Mouse (Mus musculus): ENCODE measurements around the gene Ncoa3.

Gene Ncoa3

DNA sequence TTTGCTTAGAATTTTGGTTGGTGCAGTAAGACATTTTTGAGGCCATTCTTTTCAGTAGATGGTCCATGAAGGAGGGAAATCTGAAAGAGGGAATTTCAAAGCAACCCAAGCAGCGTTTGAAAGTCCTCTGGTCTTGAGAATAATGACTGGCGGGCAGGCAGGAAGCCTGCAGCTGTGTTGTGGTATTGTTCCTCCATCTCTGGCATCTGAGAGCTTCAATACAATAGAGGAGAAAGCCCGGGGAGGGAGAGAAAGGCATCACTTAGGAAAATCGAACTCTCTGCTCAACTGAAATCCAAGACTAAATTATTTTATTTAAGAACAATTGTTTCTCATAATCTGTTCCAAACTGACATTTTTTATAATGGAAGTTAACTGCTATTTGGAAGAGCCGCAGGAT lies 8.3 kb downstream of the Ncoa3 start:
- no peak for ATAC-seq (ENCODE audit: insufficient number of reproducible peaks, low FRiP score, low TSS enrichment)

GRCm38 (mm10) chr2:166001362-166001761 lies 8.9 kb downstream of the Ncoa3 start:
- ATAC-seq (ENCODE audit: insufficient number of reproducible peaks, low FRiP score, low TSS enrichment) = no peak

- ATAC-seq (ENCODE audit: insufficient number of reproducible peaks, low FRiP score, low TSS enrichment) = no peak
Observed at GRCm38 (mm10) chr2:166001768-166002167, 9.3 kb downstream of the Ncoa3 start.

GRCm38 (mm10) chr2:166002429-166002828 lies 10.0 kb downstream of the Ncoa3 start:
- no peak for ATAC-seq (ENCODE audit: insufficient number of reproducible peaks, low FRiP score, low TSS enrichment)

- no peak for ATAC-seq (ENCODE audit: insufficient number of reproducible peaks, low FRiP score, low TSS enrichment)
Observed at GRCm38 (mm10) chr2:166003004-166003403, 10.6 kb downstream of the Ncoa3 start.

DNA sequence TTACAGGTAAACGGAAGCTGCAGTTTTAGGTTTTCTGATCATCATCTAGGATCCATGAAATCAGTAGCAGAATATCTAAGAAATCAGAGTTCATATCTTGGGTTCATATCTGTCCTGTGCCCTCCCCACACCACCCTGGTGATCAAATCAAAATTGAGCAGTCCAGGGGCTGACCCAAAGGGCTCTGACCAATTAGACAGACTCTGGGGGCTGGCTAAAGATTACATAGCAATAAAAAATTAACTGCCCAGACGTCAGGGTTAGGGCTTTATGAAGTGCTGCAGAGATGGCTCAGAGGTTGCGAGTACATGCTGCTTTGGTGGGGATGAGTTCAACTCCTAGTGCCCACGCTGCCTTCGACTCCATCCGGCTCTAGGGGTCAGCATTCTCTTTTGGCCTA lies 14.6 kb downstream of the Ncoa3 start:
- ATAC-seq (ENCODE audit: insufficient number of reproducible peaks, low FRiP score, low TSS enrichment) = no peak

GRCm38 (mm10) chr2:166008558-166009392 lies 16.3 kb downstream of the Ncoa3 start:
- no peak for ATAC-seq (ENCODE audit: insufficient number of reproducible peaks, low FRiP score, low TSS enrichment)

GRCm38 (mm10) chr2:166009393-166009947 lies 17.0 kb downstream of the Ncoa3 start:
- no peak for ATAC-seq (ENCODE audit: insufficient number of reproducible peaks, low FRiP score, low TSS enrichment)

- ATAC-seq (ENCODE audit: insufficient number of reproducible peaks, low FRiP score, low TSS enrichment) = no peak
Observed at GRCm38 (mm10) chr2:166010321-166010720, 17.9 kb downstream of the Ncoa3 start.

- no peak for ATAC-seq (ENCODE audit: insufficient number of reproducible peaks, low FRiP score, low TSS enrichment)
Observed at GRCm38 (mm10) chr2:166011422-166011821, 19.0 kb downstream of the Ncoa3 start.

- no peak for ATAC-seq (ENCODE audit: insufficient number of reproducible peaks, low FRiP score, low TSS enrichment)
Observed at GRCm38 (mm10) chr2:166012145-166012544, 19.7 kb downstream of the Ncoa3 start.

GRCm38 (mm10) chr2:166018769-166019168 lies 26.3 kb downstream of the Ncoa3 start:
- ATAC-seq (ENCODE audit: insufficient number of reproducible peaks, low FRiP score, low TSS enrichment) = no peak

DNA sequence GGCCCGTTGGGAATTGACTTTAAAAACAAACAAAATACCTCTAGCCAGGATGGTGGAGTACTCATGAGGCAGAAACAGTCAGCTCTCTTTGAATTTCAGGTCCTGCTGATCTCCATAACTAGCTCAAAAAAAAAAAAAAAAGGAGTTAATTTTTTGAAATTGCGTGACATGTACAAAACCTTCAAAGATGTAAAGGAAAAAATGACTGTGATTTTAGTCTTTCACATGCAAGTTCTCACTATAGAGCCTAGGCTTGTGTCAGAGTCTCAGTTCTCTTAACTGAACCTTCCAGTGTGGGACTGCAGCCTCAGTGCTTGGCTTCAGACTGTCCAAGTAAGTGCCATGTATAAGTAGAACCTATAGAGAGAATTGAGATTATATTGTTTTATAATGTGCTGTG lies 27.6 kb downstream of the Ncoa3 start:
- ATAC-seq (ENCODE audit: insufficient number of reproducible peaks, low FRiP score, low TSS enrichment) = no peak

DNA sequence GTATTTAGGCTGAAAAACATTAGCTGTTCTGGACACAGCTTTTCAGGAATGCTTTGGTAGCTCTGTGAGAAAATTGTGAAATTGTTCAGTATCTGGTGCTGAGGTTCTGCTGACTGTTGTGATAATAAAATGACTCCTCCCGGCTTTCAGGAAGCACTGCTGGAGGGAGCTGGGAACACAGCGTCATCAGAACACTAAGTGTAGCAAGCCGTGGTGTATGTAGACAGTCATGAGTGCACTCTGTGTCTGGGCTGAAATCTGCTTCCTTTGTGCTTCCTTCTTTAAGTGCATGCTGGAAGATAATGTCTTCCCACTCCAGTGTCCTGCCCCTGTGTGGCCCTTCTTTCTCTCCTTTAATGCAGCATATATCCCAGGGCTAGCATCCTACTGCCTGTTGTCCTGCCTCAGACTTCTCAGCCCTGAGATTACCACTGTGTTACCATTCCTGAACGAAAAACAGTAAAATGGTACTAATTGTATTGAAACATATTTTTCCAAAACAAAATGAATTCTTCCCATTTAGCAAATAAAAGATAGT lies 28.7 kb downstream of the Ncoa3 start:
- ATAC-seq (ENCODE audit: insufficient number of reproducible peaks, low FRiP score, low TSS enrichment) = no peak

DNA sequence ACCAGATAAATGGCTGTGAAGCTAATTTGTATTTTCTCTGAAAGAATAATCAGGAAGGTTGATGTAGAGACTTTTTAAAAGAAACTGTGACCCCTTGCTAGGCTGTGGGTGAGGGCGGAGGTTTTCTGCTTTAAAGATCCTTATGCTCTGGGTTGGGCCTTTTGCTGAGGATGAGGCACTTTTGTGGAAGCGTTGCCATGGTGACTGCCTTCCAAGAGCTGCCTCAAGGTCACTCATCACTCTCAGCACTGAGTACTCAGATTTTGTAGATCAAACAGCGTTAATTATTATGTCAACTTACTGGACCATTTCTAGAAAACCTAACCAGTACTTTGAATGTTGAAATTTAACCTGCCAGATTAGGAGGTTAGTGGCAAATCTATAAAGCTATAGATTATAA lies 29.2 kb downstream of the Ncoa3 start:
- peak; percentile 26; the same call in 1 of the 2 replicates for ATAC-seq (ENCODE audit: insufficient number of reproducible peaks, low FRiP score, low TSS enrichment)

- ATAC-seq (ENCODE audit: insufficient number of reproducible peaks, low FRiP score, low TSS enrichment) = no peak
Observed at GRCm38 (mm10) chr2:166022327-166022726, 29.9 kb downstream of the Ncoa3 start.

DNA sequence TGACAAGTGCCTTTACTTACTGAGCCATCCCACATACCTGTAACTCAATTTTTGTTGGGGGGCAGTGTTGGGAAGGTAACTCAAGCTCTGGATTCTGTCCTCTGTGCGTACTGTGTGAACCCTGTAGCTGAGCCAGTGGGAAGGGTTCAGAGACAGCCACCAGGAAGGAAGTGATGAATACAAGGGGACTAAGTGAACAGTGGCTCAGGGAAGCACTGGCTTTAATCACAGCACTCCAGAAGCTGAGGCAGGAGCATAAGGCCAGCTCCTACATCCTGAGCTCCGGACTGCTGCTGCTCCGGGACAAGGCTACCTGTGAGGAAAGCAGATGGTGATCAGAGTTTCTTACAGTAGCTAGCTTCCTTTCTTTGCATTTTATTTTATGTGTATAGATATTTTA lies 31.6 kb downstream of the Ncoa3 start:
- ATAC-seq (ENCODE audit: insufficient number of reproducible peaks, low FRiP score, low TSS enrichment) = no peak

GRCm38 (mm10) chr2:166024621-166025020 lies 32.2 kb downstream of the Ncoa3 start:
- no peak for ATAC-seq (ENCODE audit: insufficient number of reproducible peaks, low FRiP score, low TSS enrichment)

- no peak for ATAC-seq (ENCODE audit: insufficient number of reproducible peaks, low FRiP score, low TSS enrichment)
Observed at GRCm38 (mm10) chr2:166025943-166026342, 33.5 kb downstream of the Ncoa3 start.

DNA sequence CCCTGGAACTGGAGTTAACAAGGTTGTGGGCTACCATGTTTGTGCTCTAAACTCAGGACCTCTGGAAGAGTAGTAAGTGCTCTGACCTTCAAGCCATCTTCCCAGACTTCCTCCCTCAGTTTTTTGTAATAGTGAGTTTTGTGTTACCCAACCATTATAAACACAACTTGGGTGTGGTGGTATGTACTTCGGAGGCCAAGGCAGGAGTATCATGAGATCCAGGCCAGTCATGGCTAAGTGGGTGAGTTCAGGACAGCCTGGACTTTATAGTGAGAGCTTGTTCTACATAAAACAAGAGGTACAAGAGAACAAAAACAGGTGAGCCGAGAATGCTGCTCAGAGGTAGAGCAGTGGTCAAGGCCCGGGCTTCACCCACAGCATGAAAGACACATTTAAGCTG lies 35.4 kb downstream of the Ncoa3 start:
- ATAC-seq (ENCODE audit: insufficient number of reproducible peaks, low FRiP score, low TSS enrichment) = no peak

- no peak for ATAC-seq (ENCODE audit: insufficient number of reproducible peaks, low FRiP score, low TSS enrichment)
Observed at GRCm38 (mm10) chr2:166029232-166029631, 36.8 kb downstream of the Ncoa3 start.
